Mouse (Mus musculus): ENCODE measurements at regions not wholly inside any gene's neighbourhood (a gene's known extent, or its start where the extent isn't known, plus 50 kb on each side); places are given as distances from the start of the nearest gene placed in this dataset.
A peak's percentile ranks its signal among the peaks of the same experiment; 100 is the strongest.

- no peak for DNase-seq (ENCODE audit: low read depth, low spot score)
These were observed 647.4 kb upstream of the Cited2 start for GRCm38 (mm10) chr10:17075576-17075975.

GRCm38 (mm10) chr10:17076186-17076585 lies 646.8 kb upstream of the Cited2 start:
- DNase-seq (ENCODE audit: low read depth, low spot score) = no peak

GRCm38 (mm10) chr10:17077580-17077979 lies 645.4 kb upstream of the Cited2 start:
- DNase-seq (ENCODE audit: low read depth, low spot score) = no peak

GRCm38 (mm10) chr10:17080818-17081217 lies 642.2 kb upstream of the Cited2 start:
- no peak for DNase-seq (ENCODE audit: low read depth, low spot score)

GRCm38 (mm10) chr10:17082926-17083325 lies 640.1 kb upstream of the Cited2 start:
- no peak for DNase-seq (ENCODE audit: low read depth, low spot score)

- DNase-seq (ENCODE audit: low read depth, low spot score) = peak; percentile 32
These were observed 621.0 kb upstream of the Cited2 start for GRCm38 (mm10) chr10:17102065-17102464.

- no peak for DNase-seq (ENCODE audit: low read depth, low spot score)
These were observed 619.6 kb upstream of the Cited2 start for GRCm38 (mm10) chr10:17103416-17103815.

GRCm38 (mm10) chr10:17106831-17107230 lies 616.2 kb upstream of the Cited2 start:
- no peak for DNase-seq (ENCODE audit: low read depth, low spot score)

GRCm38 (mm10) chr10:17111071-17111470 lies 611.9 kb upstream of the Cited2 start:
- no peak for DNase-seq (ENCODE audit: low read depth, low spot score)

GRCm38 (mm10) chr10:17114805-17115204 lies 608.2 kb upstream of the Cited2 start:
- no peak for DNase-seq (ENCODE audit: low read depth, low spot score)

GRCm38 (mm10) chr10:17129391-17130163 lies 593.4 kb upstream of the Cited2 start:
- no peak for DNase-seq (ENCODE audit: low read depth, low spot score)

- DNase-seq (ENCODE audit: low read depth, low spot score) = no peak
These were observed 592.4 kb upstream of the Cited2 start for GRCm38 (mm10) chr10:17130661-17131060.

- no peak for DNase-seq (ENCODE audit: low read depth, low spot score)
These were observed 591.3 kb upstream of the Cited2 start for GRCm38 (mm10) chr10:17131763-17132162.

GRCm38 (mm10) chr10:17175385-17175784 lies 547.6 kb upstream of the Cited2 start:
- DNase-seq (ENCODE audit: low read depth, low spot score) = no peak

GRCm38 (mm10) chr10:17177054-17177453 lies 546.0 kb upstream of the Cited2 start:
- no peak for DNase-seq (ENCODE audit: low read depth, low spot score)

GRCm38 (mm10) chr10:17177503-17178278 lies 545.3 kb upstream of the Cited2 start:
- DNase-seq (ENCODE audit: low read depth, low spot score) = no peak

- no peak for DNase-seq (ENCODE audit: low read depth, low spot score)
These were observed 544.4 kb upstream of the Cited2 start for GRCm38 (mm10) chr10:17178627-17179026.

- no peak for DNase-seq (ENCODE audit: low read depth, low spot score)
These were observed 538.6 kb upstream of the Cited2 start for GRCm38 (mm10) chr10:17184418-17184817.

- no peak for DNase-seq (ENCODE audit: low read depth, low spot score)
These were observed 526.8 kb upstream of the Cited2 start for GRCm38 (mm10) chr10:17196205-17196604.

GRCm38 (mm10) chr10:17196636-17197035 lies 526.4 kb upstream of the Cited2 start:
- DNase-seq (ENCODE audit: low read depth, low spot score) = no peak

GRCm38 (mm10) chr10:17200524-17201426 lies 522.2 kb upstream of the Cited2 start:
- DNase-seq (ENCODE audit: low read depth, low spot score) = no peak

- no peak for DNase-seq (ENCODE audit: low read depth, low spot score)
These were observed 521.6 kb upstream of the Cited2 start for GRCm38 (mm10) chr10:17201427-17201745.

Measured in embryo, embryonic 11.5 days (tissue).